Mouse (Mus musculus) forebrain, embryonic 11.5 days (tissue): ENCODE measurements at regions not wholly inside any gene's neighbourhood (a gene's known extent, or its start where the extent isn't known, plus 50 kb on each side); places are given as distances from the start of the nearest gene placed in this dataset.

Experiments used
- ATAC-seq: fragments of 200-750 bp; cut with Nextera tagmentation; replicated peaks from 2 replicates; pipeline ENCODE4 v1.8.0; 2017; ENCODE audit warnings: moderate TSS enrichment; ENCODE audit not compliant: low FRiP score
- DNase-seq: peaks from one replicate; pipeline ENCODE4 v3.0.0-alpha.2; 2017; ENCODE audit warnings: low spot score
- H3K27ac ChIP-seq: fragments of 300-500 bp; sonication (generic); 2 replicates; pipeline ENCODE4 v1.5.1; 2014; ENCODE audit warnings: low read depth, low read length
- H3K27me3 ChIP-seq: fragments of 300-500 bp; sonication (generic); 2 replicates; pipeline ENCODE4 v1.6.1; 2014; ENCODE audit warnings: mild to moderate bottlenecking, low read length, mixed read lengths; ENCODE audit not compliant: control insufficient read depth, insufficient read depth
- H3K36me3 ChIP-seq: fragments of 300-500 bp; sonication (generic); 2 replicates; pipeline ENCODE4 v1.6.1; 2014; ENCODE audit warnings: mild to moderate bottlenecking, low read length, moderate library complexity, mixed read lengths; ENCODE audit not compliant: control insufficient read depth, insufficient read depth
- H3K4me1 ChIP-seq: fragments of 300-500 bp; sonication (generic); replicated peaks from 2 replicates; pipeline ENCODE4 v1.6.1; 2014; ENCODE audit warnings: low read length, mixed read lengths; ENCODE audit not compliant: control insufficient read depth, insufficient read depth
- H3K4me2 ChIP-seq: fragments of 300-500 bp; sonication (generic); 2 replicates; pipeline ENCODE4 v1.6.1; 2014; ENCODE audit warnings: low read depth, mild to moderate bottlenecking, low read length, moderate library complexity, mixed read lengths; ENCODE audit not compliant: severe bottlenecking
- H3K4me3 ChIP-seq: fragments of 300-500 bp; sonication (generic); 2 replicates; pipeline ENCODE4 v1.5.1; 2014; ENCODE audit warnings: low read depth, low read length
- H3K9ac ChIP-seq: fragments of 300-500 bp; sonication (generic); 2 replicates; pipeline ENCODE4 v1.6.1; 2014; ENCODE audit warnings: low read length
- H3K9me3 ChIP-seq: fragments of 300-500 bp; sonication (generic); 2 replicates; pipeline ENCODE4 v1.6.1; 2016; ENCODE audit warnings: low read length, mixed read lengths; ENCODE audit not compliant: control insufficient read depth
- WGBS: fragments of 180-500 bp; shearing (Covaris S2); extraction: QIAGEN DNeasy Blood & Tissue Kit; methylation state at CpG from one replicate; pipeline ENCODE4 v1.1.7; 2014; 5-methylcytosine and 5-hydroxymethylcytosine counted together

DNA sequence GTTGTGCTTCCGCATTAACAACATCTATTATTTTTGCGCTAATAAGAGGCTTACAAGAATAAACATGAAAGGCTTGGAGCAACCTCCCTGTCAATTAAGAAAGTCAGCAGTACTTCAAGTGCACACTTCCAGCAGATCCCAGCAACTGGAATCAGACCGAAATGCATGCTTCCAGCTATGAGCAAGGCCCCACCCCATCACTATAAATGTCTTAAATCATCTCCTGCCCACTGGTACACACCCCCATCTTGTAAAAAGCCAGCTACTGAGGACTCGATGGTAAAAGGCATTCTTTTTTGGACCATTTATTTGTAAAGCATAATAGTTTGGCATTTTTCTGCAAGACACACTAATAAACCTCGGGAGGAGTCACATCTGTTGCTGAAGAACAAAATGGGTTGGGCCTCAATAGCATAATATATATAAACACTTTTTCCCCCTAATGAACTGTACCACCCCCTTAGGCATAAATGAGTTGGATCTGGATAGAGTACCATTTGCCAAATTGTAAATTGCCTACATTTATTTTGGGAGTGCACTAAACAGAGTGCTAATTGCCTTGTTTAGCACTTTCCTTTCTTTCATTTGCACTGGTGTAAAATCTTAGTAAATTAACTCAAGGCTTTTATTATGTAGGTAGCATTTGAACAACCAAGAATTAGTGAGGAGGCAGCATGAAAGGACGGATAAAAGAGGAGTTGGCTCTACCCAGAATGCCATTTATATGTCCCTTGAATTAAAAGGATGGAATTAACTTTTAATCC lies 371.8 kb downstream of the Nr2f2 start:
- ATAC-seq (peak; percentile 70), DNase-seq (no peak)
- H3K4me3 ChIP-seq: no peak overlapping the region
- H3K9me3 ChIP-seq: no peaks in the 10 kb centered on the region
- H3K27ac ChIP-seq: no peak overlapping the region
- H3K4me2 ChIP-seq: no peak overlapping the region
- no peak overlapping the region for H3K9ac ChIP-seq
- peaks cover 15% of the 10 kb centered on the region; the same call in 1 of the 2 replicates for H3K4me1 ChIP-seq
- WGBS: 46% methylated on average over 6 of the region's 6 CpGs
- no peaks in the 10 kb centered on the region for H3K36me3 ChIP-seq
- peaks cover 26% of the 10 kb centered on the region for H3K27me3 ChIP-seq

DNA sequence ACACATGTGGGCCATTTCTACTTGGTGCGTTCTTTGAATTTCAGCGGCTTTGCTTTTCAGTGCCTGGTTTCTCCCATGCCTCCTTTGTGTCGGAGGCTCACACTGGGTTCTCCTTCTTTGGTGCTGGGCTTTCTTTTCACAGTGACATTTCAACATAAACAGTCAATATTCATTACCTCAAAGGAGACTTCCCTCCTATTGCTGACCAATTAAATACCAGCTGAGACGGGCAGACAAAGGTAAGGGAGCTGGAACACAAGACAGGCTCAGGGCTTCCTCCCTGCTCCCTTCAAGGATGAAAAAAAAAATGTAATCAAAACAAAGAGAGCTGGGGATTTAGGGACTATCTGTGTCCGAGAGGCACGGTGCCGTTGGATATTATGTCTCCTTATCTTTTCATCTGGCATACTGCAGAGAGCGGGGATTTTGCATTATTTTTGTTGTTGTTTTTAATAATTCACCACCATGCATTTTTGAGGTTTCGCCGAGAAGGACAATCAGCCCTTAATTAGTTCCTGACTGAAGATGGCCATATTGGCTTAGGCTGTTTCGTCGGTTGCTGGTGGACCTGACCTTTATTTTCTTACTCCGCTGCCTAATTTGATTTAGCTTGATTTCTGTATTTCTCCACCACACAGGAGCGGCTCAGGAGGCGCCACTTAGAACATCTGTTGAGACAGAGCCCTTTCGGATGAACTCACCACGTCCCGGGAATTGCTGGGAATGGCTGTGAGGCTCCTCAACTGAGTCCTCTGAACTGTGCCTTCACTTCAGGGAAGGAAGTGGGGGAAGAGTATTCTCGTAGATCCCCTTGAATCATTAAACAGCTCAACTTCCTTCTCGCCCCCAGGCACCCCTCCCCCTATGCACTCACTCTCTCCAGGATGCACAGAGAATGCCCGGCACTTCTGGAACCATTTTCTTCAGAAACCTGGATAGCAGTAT lies 373.9 kb downstream of the Nr2f2 start:
- peaks cover 27% of the 10 kb centered on the region for H3K27me3 ChIP-seq

DNA sequence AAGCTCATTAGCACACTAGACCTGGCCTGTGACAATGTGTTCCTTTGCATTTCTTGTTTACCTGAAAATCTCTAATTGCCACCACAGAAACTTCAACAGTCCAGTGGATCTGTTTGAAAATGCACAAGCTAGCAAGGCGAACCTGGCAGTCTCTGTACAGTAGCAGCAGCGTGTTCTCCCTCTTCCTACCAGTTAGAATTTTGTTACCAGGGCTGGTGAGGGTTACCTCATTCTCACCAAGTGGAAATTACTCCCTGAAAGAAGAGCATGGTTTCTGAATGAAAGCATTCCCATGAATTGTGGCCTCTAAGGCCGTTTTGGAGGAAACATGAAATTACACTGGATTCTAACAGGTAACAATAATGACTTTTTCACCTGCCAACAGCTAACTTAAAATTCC lies 374.6 kb downstream of the Nr2f2 start:
- Histone ChIP-seq H3K36me3 (no peaks in the 10 kb centered on the region), H3K9ac (peak overlapping the region; percentile 47; the same call in 1 of the 2 replicates), H3K9me3 (no peaks in the 10 kb centered on the region), H3K4me3 (no peak overlapping the region), H3K27me3 (peaks cover 25% of the 10 kb centered on the region), H3K4me1 (peaks cover 15% of the 10 kb centered on the region; the same call in 1 of the 2 replicates), H3K27ac (peak overlapping the region; percentile 74), H3K4me2 (peak overlapping the region; percentile 44; the same call in 1 of the 2 replicates)
- 10% methylated on average over 3 of the region's 3 CpGs for WGBS
- no peak for DNase-seq
- ATAC-seq: peak; percentile 45; the same call in 1 of the 2 replicates

More for the DNA sequence above, 373.9 kb downstream of the Nr2f2 start:
- Histone ChIP-seq H3K27ac (peak overlapping the region; percentile 74), H3K4me3 (peak overlapping the region; percentile 14; the same call in 1 of the 2 replicates), H3K4me2 (peak overlapping the region; percentile 44), H3K9ac (peak overlapping the region; percentile 47), H3K36me3 (no peaks in the 10 kb centered on the region), H3K9me3 (no peaks in the 10 kb centered on the region), H3K4me1 (peaks cover 15% of the 10 kb centered on the region; the same call in 1 of the 2 replicates)
- DNase-seq: peak; percentile 62
- 1% methylated on average over 21 of the region's 21 CpGs for WGBS
- ATAC-seq: peak; percentile 59

DNA sequence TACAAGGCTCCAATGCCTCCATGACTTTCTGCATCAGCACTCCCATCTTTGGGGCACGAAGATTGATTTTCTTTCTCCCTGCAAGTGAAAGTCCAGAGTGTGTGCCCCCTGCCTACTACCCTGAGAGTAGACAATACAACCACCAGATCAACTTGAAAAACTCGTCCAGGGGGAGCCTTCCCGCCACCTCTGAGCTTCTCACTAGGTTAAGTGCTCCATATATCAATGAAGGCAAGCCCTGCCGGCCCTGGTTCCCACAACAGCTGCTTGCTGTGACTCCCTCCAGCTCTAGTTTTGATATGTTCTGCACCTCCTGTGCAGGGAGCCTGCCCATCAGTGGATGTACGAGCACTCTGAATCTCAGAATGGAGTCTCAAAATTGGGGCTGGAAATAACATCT lies 377.8 kb downstream of the Nr2f2 start:
- Histone ChIP-seq H3K4me2 (no peak overlapping the region), H3K27me3 (peaks cover 22% of the 10 kb centered on the region), H3K4me1 (peaks cover 13% of the 10 kb centered on the region; the same call in 1 of the 2 replicates), H3K4me3 (no peak overlapping the region), H3K9ac (no peak overlapping the region), H3K27ac (no peak overlapping the region), H3K36me3 (no peaks in the 10 kb centered on the region), H3K9me3 (no peaks in the 10 kb centered on the region)
- DNase-seq: no peak
- ATAC-seq: no peak
- 17% methylated on average over 5 of the region's 5 CpGs for WGBS

DNA sequence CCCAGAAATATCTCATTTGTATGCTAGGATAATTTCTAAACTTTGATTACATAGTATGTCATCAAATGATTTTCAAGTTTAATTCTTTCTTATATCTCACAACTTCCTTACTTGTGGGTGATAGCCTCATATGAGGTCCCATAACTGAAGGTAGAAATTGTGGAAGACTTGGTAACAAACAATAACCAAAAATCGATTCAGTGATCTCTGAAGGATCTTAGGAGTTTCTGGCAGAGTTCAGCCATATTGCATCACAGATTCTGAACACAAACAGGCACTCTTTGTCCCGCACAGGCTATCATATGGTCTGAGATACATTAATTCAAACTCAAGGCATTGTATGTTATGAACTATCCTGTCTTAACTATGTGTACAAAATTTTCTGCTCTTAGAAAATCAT lies 385.2 kb downstream of the Nr2f2 start:
- no peaks in the 10 kb centered on the region for H3K4me1 ChIP-seq
- 80% methylated on average over 2 of the region's 2 CpGs for WGBS
- no peak overlapping the region for H3K27ac ChIP-seq
- H3K4me3 ChIP-seq: no peak overlapping the region
- H3K9ac ChIP-seq: no peak overlapping the region
- DNase-seq (no peak), ATAC-seq (no peak)
- no peaks in the 10 kb centered on the region for H3K9me3 ChIP-seq
- no peak overlapping the region for H3K4me2 ChIP-seq
- no peaks in the 10 kb centered on the region for H3K36me3 ChIP-seq
- H3K27me3 ChIP-seq: no peaks in the 10 kb centered on the region; the same call in 1 of the 2 replicates

DNA sequence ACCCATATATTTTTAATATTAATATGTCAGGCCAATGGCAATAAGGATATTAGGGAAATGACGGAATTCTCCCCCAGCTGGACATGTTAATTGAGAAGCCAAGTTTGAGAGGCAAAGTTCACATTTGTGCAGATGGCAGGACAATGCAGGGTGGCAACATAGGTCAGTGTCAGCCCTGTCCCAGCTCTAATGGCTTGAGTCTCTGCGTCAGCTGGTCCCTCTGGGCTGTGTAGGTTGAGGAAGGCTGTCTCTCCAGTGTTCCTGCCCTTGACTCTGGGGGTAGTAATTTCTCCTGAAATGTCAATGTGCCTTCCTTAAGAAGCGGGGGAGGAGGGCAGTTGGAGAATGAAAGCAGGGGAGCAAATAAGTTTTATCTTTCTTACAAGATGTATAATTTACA lies 390.2 kb downstream of the Nr2f2 start:
- no peak for DNase-seq
- Histone ChIP-seq H3K36me3 (no peaks in the 10 kb centered on the region), H3K9me3 (no peaks in the 10 kb centered on the region), H3K27ac (no peak overlapping the region), H3K27me3 (no peaks in the 10 kb centered on the region), H3K9ac (no peak overlapping the region), H3K4me1 (no peaks in the 10 kb centered on the region), H3K4me3 (no peak overlapping the region), H3K4me2 (no peak overlapping the region)
- ATAC-seq: no peak
- WGBS: 78% methylated on average over 3 of the region's 3 CpGs

DNA sequence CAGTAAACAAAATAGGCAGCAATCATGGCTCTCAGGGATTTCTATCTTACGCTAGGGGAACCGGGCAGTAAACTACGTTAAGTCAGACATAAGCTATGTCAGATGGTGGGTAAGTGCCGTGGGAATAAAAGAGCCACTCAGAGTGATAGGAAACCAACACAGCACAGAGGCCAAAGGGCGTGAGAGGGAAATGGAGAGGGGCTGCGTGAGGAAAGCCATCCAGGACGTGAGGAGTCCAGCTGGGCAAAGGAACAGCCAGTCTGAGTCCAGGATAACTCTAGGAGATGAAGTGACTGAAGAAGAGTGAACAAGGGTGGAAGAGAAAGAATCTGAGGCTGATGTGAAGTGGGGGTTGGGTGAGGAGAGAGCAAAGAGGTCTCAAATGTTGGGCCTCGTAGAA lies 402.5 kb downstream of the Nr2f2 start:
- no peak for ATAC-seq
- no peak overlapping the region for H3K4me3 ChIP-seq
- no peak overlapping the region for H3K4me2 ChIP-seq
- H3K27me3 ChIP-seq: peaks cover 3% of the 10 kb centered on the region; the same call in 1 of the 2 replicates
- no peaks in the 10 kb centered on the region for H3K4me1 ChIP-seq
- no peaks in the 10 kb centered on the region for H3K9me3 ChIP-seq
- DNase-seq: no peak
- no peak overlapping the region for H3K27ac ChIP-seq
- 82% methylated on average over 8 of the region's 8 CpGs for WGBS
- no peaks in the 10 kb centered on the region for H3K36me3 ChIP-seq
- H3K9ac ChIP-seq: no peak overlapping the region

DNA sequence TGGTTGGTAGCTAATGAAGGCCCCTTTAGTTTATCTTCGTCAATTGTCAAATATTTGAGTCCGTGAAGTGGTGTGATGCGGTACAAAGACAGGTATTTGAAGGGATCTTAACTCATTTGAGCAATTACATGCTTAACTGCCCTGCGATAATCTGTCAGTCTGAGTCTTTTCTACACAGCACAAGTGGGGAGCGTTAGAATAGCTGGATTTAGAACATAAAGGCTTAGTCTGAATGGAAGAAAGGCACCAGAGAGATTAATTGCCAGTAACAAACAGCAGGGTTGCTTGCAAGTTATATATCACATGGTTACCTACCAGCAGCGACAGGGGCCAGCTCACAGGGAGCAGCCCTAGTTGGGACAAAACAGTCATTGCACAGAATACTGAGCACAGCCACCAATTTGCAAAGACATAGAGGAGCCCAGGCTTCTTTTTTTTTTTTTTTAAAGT lies 416.3 kb downstream of the Nr2f2 start:
- no peak overlapping the region for H3K4me3 ChIP-seq
- H3K27ac ChIP-seq: peak overlapping the region; percentile 77
- peak; percentile 70 for DNase-seq
- H3K36me3 ChIP-seq: no peaks in the 10 kb centered on the region
- 7% methylated on average over 6 of the region's 6 CpGs for WGBS
- no peak overlapping the region for H3K9ac ChIP-seq
- H3K27me3 ChIP-seq: peaks cover 48% of the 10 kb centered on the region
- H3K9me3 ChIP-seq: no peaks in the 10 kb centered on the region
- H3K4me2 ChIP-seq: peak overlapping the region; percentile 31; the same call in 1 of the 2 replicates
- peaks cover 4% of the 10 kb centered on the region; the same call in 1 of the 2 replicates for H3K4me1 ChIP-seq
- ATAC-seq: peak; percentile 92
